ENCODE assay signal across 8 mouse cellular contexts in the genomic region with DNA sequence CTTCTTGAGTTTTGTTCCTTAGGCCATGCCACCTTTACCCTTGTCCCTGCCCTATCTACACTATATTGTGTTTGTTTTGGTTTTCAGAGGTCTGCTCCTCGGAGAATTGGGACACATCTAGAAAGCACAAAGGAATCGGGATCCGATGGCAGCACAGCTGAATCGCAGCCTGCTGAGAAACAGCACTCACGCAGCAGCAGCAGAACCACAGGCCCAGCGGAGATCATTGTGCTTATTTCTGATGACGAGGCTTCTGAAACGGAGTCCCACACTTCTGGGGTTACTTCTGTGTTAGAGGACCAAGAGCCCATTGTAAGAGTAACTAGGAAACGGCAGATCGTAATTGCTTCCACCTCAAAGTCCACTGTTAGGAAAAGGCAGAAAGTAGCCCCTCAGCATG. TPM values are rescaled to one million over a fixed set of nuclear protein-coding genes. Genes with fewer than 3 reads are reported as not detected.
A peak's percentile ranks its signal among the peaks of the same experiment; 100 is the strongest.
DNase-seq lines count a peak whose midpoint lies in the region; ATAC-seq and TF ChIP-seq lines count a peak whose summit lies in the region.
"Had no signal": no experiment of that assay in that cellular context is flagged by ENCODE, and none has a peak within 500 bp of the region (broad histone marks: within the 10 kb centered on the region; RNA-seq: fewer than 3 reads in every experiment).

No protein-coding gene starts in this region.

- peak overlapping the region; percentile 88 for H3K4me3 ChIP-seq in lung, embryonic 14.5 days (ENCODE audit: low read depth, low read length)
- H3K4me3 ChIP-seq in forebrain, embryonic 11.5 days (ENCODE audit: low read depth, low read length): peak overlapping the region; percentile 88
- peak overlapping the region; percentile 94 for H3K4me3 ChIP-seq in limb, embryonic 13.5 days
- H3K4me3 ChIP-seq in stomach, embryonic 14.5 days (ENCODE audit: low read depth, low read length): peak overlapping the region; percentile 98

- DNase-seq in lung, embryonic 14.5 days: no peak
- no peak for DNase-seq in lung, postnatal 25 days (ENCODE audit: low spot score)
- no peak for DNase-seq in forebrain, embryonic 11.5 days (ENCODE audit: low spot score)
- no peak for DNase-seq in urinary bladder, postnatal 25 days (ENCODE audit: low spot score)
- no peak for DNase-seq in adrenal gland, postnatal 36 days
- DNase-seq: gastrocnemius, postnatal 25 days had no signal

- peaks cover 4% of the 10 kb centered on the region; the same call in 1 of the 2 replicates for H3K4me1 ChIP-seq in lung, embryonic 14.5 days (ENCODE audit: insufficient read depth)
- H3K4me1 ChIP-seq in forebrain, embryonic 11.5 days (replicated peaks; ENCODE audit: control insufficient read depth, insufficient read depth, low read length): peaks cover 19% of the 10 kb centered on the region
- peaks cover 34% of the 10 kb centered on the region for H3K4me1 ChIP-seq in limb, embryonic 13.5 days
- peaks cover 27% of the 10 kb centered on the region for H3K4me1 ChIP-seq in stomach, embryonic 14.5 days (ENCODE audit: control insufficient read depth, insufficient read depth, low read length)

- peaks cover 51% of the 10 kb centered on the region for H3K36me3 ChIP-seq in lung, embryonic 14.5 days (ENCODE audit: insufficient read depth)
- H3K36me3 ChIP-seq in forebrain, embryonic 11.5 days (ENCODE audit: control insufficient read depth, insufficient read depth, low read length): peaks cover 2% of the 10 kb centered on the region; the same call in 1 of the 2 replicates
- H3K36me3 ChIP-seq in limb, embryonic 13.5 days: peaks cover 51% of the 10 kb centered on the region
- H3K36me3 ChIP-seq in stomach, embryonic 14.5 days (ENCODE audit: control insufficient read depth, insufficient read depth, low read length): peaks cover 43% of the 10 kb centered on the region

- H3K27ac ChIP-seq in lung, embryonic 14.5 days (ENCODE audit: low read depth): no peak overlapping the region
- H3K27ac ChIP-seq in forebrain, embryonic 11.5 days (ENCODE audit: low read depth, low read length): no peak overlapping the region
- H3K27ac ChIP-seq in limb, embryonic 13.5 days: no peak overlapping the region
- no peak overlapping the region for H3K27ac ChIP-seq in stomach, embryonic 14.5 days (ENCODE audit: low read length)

- H3K27me3 ChIP-seq in lung, embryonic 14.5 days (ENCODE audit: insufficient read depth, low read length): no peaks in the 10 kb centered on the region
- no peaks in the 10 kb centered on the region for H3K27me3 ChIP-seq in forebrain, embryonic 11.5 days (ENCODE audit: control insufficient read depth, insufficient read depth, low read length)
- no peaks in the 10 kb centered on the region for H3K27me3 ChIP-seq in limb, embryonic 13.5 days
- no peaks in the 10 kb centered on the region for H3K27me3 ChIP-seq in stomach, embryonic 14.5 days (ENCODE audit: control insufficient read depth, insufficient read depth, low read length)

- H3K9me3 ChIP-seq in lung, embryonic 14.5 days (ENCODE audit: low read depth, low read length): no peaks in the 10 kb centered on the region
- H3K9me3 ChIP-seq in forebrain, embryonic 11.5 days (ENCODE audit: control insufficient read depth, low read length): no peaks in the 10 kb centered on the region
- H3K9me3 ChIP-seq in limb, embryonic 13.5 days: no peaks in the 10 kb centered on the region
- H3K9me3 ChIP-seq in stomach, embryonic 14.5 days (ENCODE audit: control insufficient read depth, low read depth, low read length): no peaks in the 10 kb centered on the region

- peak overlapping the region; percentile 81 for H3K4me2 ChIP-seq in lung, embryonic 14.5 days
- peak overlapping the region; percentile 75 for H3K4me2 ChIP-seq in forebrain, embryonic 11.5 days (ENCODE audit: low read depth, low read length, severe bottlenecking)
- H3K4me2 ChIP-seq in limb, embryonic 13.5 days (replicated peaks): peak overlapping the region; percentile 77
- H3K4me2 ChIP-seq in stomach, embryonic 14.5 days (replicated peaks; ENCODE audit: low read depth, low read length): peak overlapping the region; percentile 72

- H3K9ac ChIP-seq in lung, embryonic 14.5 days: peak overlapping the region; percentile 94
- H3K9ac ChIP-seq in forebrain, embryonic 11.5 days (ENCODE audit: low read length): no peak overlapping the region; the same call in 1 of the 2 replicates
- peak overlapping the region; percentile 89; the same call in 1 of the 2 replicates for H3K9ac ChIP-seq in limb, embryonic 13.5 days
- H3K9ac ChIP-seq in stomach, embryonic 14.5 days (replicated peaks; ENCODE audit: low read depth, low read length): no peak overlapping the region

- ATAC-seq in lung, embryonic 14.5 days (ENCODE audit: insufficient read depth): no peak
- ATAC-seq in forebrain, embryonic 11.5 days (replicated peaks; ENCODE audit: low FRiP score): no peak
- ATAC-seq in limb, embryonic 13.5 days (ENCODE audit: low FRiP score, low read depth): no peak
- ATAC-seq in stomach, embryonic 14.5 days (ENCODE audit: insufficient number of reproducible peaks, insufficient read depth, low FRiP score, low read depth): no peak

- TF ChIP-seq CTCF in lung, embryonic 14.5 days (IDR thresholded peaks at IDR 0.05; ENCODE audit: low read depth): no peak

- 76% methylated on average over 10 of the region's 10 CpGs for WGBS in lung, embryonic 14.5 days
- WGBS in forebrain, embryonic 11.5 days: 75% methylated on average over 10 of the region's 10 CpGs
- 74% methylated on average over 10 of the region's 10 CpGs for WGBS in limb, embryonic 13.5 days
- WGBS in stomach, embryonic 14.5 days: 77% methylated on average over 10 of the region's 10 CpGs

RNA-seq across cellular contexts. Expression of gene Dnttip2, which starts 0.9 kb away (rescaled TPM):
- polyA plus RNA-seq in lung, embryonic 14.5 days (2014; fragmentation: Nextera tagmentation; extraction: Ambion mirVana): 77.8 and 80.2 TPM in 2 replicates
- 85.2 and 92.3 TPM in 2 replicates for polyA plus RNA-seq in forebrain, embryonic 11.5 days (2014; fragmentation: Nextera tagmentation; extraction: Ambion mirVana)
- polyA plus RNA-seq in limb, embryonic 13.5 days (2015; fragmentation: Nextera tagmentation; extraction: Ambion mirVana): 78.3 and 80.3 TPM in 2 replicates
- polyA plus RNA-seq in stomach, embryonic 14.5 days (2014; fragmentation: Nextera tagmentation; extraction: Ambion mirVana): 72.3 and 77.6 TPM in 2 replicates
- 10 to 100 TPM; 39.8 to 44.5 TPM for total RNA-seq in adrenal gland, postnatal 36 days (2021)

RNA-seq across cellular contexts. Expression of gene Bcar3, which starts 18.8 kb away (rescaled TPM):
- polyA plus RNA-seq in lung, embryonic 14.5 days (2014; fragmentation: Nextera tagmentation; extraction: Ambion mirVana): 13.4 and 14.0 TPM in 2 replicates
- 12.5 and 14.5 TPM in 2 replicates for polyA plus RNA-seq in forebrain, embryonic 11.5 days (2014; fragmentation: Nextera tagmentation; extraction: Ambion mirVana)
- polyA plus RNA-seq in limb, embryonic 13.5 days (2015; fragmentation: Nextera tagmentation; extraction: Ambion mirVana): 7.3 and 8.1 TPM in 2 replicates
- 11.3 and 12.7 TPM in 2 replicates for polyA plus RNA-seq in stomach, embryonic 14.5 days (2014; fragmentation: Nextera tagmentation; extraction: Ambion mirVana)
- 10 to 100 TPM; 57.8 to 66.6 TPM for total RNA-seq in adrenal gland, postnatal 36 days (2021)

RNA-seq across cellular contexts. Expression of gene Gclm, which starts 29.8 kb away (rescaled TPM):
- polyA plus RNA-seq in lung, embryonic 14.5 days (2014; fragmentation: Nextera tagmentation; extraction: Ambion mirVana): 76.3 and 78.6 TPM in 2 replicates
- polyA plus RNA-seq in forebrain, embryonic 11.5 days (2014; fragmentation: Nextera tagmentation; extraction: Ambion mirVana): 64.6 and 72.1 TPM in 2 replicates
- polyA plus RNA-seq in limb, embryonic 13.5 days (2015; fragmentation: Nextera tagmentation; extraction: Ambion mirVana): 43.8 and 52.2 TPM in 2 replicates
- polyA plus RNA-seq in stomach, embryonic 14.5 days (2014; fragmentation: Nextera tagmentation; extraction: Ambion mirVana): 60.5 and 66.8 TPM in 2 replicates
- total RNA-seq in adrenal gland, postnatal 36 days (2021): 100 to 1,000 TPM; 111 to 119 TPM

Comparison
In these comparisons a context has a peak if more than half of its experiments do, and no peak if none do; other contexts are left out.
1. H3K9ac ChIP-seq: peak in lung, embryonic 14.5 days (single experiment) and limb, embryonic 13.5 days (single experiment); none in forebrain, embryonic 11.5 days (single experiment) and stomach, embryonic 14.5 days (single experiment).
2. Peak in every context shown above with its lines, with median percentiles within 50 percentile points of each other: H3K4me2 ChIP-seq and H3K4me3 ChIP-seq.